Mouse (Mus musculus) MEL (cell line): ENCODE results near the gene Rad51b. TPM values are rescaled to one million over a fixed set of nuclear protein-coding genes. Genes with fewer than 3 reads are reported as not detected.

ENCODE experiments used
- DNase-seq: peaks from one replicate; pipeline ENCODE4 v3.0.0; 2011; ENCODE audit warnings: low read depth, low spot score
- H3K27ac ChIP-seq: 2 replicates; pipeline ENCODE4 v1.5.1; 2012; ENCODE audit warnings: low read depth, mild to moderate bottlenecking, control low read depth, low read length, moderate library complexity; ENCODE audit not compliant: control insufficient read depth
- H3K27me3 ChIP-seq, 2 experiments: fragments of 150-350 bp in 1 of 2; sonication (generic) in 1 of 2; 2 replicates each; pipeline ENCODE4 v1.6.1; 2012; ENCODE audit warnings: low read length in 2 of 2, mild to moderate bottlenecking in 2 of 2, improper control_type of control experiment in 1 of 2, moderate library complexity in 1 of 2; ENCODE audit not compliant: insufficient read depth in 2 of 2, control insufficient read depth in 1 of 2
- H3K36me3 ChIP-seq, 2 experiments: 2 replicates each; pipeline ENCODE4 v1.6.1; 2012 to 2014; ENCODE audit warnings: low read length in 2 of 2, improper control_type of control experiment in 1 of 2, inconsistent platforms in 1 of 2, mild to moderate bottlenecking in 1 of 2; ENCODE audit not compliant: insufficient read depth in 2 of 2, control insufficient read depth in 1 of 2
- H3K4me1 ChIP-seq, 2 experiments: fragments of 150-350 bp in 1 of 2; sonication (generic) in 1 of 2; 2 replicates each; pipeline ENCODE4 v1.6.1; 2012; ENCODE audit warnings: low read length in 2 of 2, improper control_type of control experiment in 1 of 2, mild to moderate bottlenecking in 1 of 2; ENCODE audit not compliant: insufficient read depth in 2 of 2, control insufficient read depth in 1 of 2
- H3K4me3 ChIP-seq, 2 experiments: fragments of 150-350 bp in 1 of 2; sonication (generic) in 1 of 2; 2 replicates each; pipeline ENCODE4 v1.5.1; 2012; ENCODE audit warnings: low read depth in 2 of 2, low read length in 2 of 2, mild to moderate bottlenecking in 2 of 2, moderate library complexity in 2 of 2, control low read depth in 1 of 2, improper control_type of control experiment in 1 of 2; ENCODE audit not compliant: control insufficient read depth in 1 of 2, insufficient read depth in 1 of 2
- H3K79me2 ChIP-seq: 2 replicates; pipeline ENCODE4 v1.6.1; 2012; ENCODE audit warnings: mild to moderate bottlenecking, low read length, moderate library complexity; ENCODE audit not compliant: control insufficient read depth, poor library complexity, insufficient read depth
- H3K9ac ChIP-seq: 2 replicates; pipeline ENCODE4 v1.6.1; 2012; ENCODE audit warnings: low read depth, mild to moderate bottlenecking, control low read depth, low read length, moderate library complexity; ENCODE audit not compliant: control insufficient read depth, poor library complexity, severe bottlenecking
- H3K9me3 ChIP-seq: fragments of 150-350 bp; sonication (generic); replicated peaks from 2 replicates; pipeline ENCODE4 v1.6.1; 2012; ENCODE audit warnings: mild to moderate bottlenecking, low read length, improper control_type of control experiment, moderate library complexity; ENCODE audit not compliant: insufficient read depth
- BHLHE40 ChIP-seq: IDR thresholded peaks from 2 replicates; pipeline ENCODE4 v1.6.1; 2012; ENCODE audit warnings: low read depth, mild to moderate bottlenecking, inconsistent platforms, low read length, improper control_type of control experiment, borderline replicate concordance
- CHD1 ChIP-seq: IDR thresholded peaks from 2 replicates; pipeline ENCODE4 v1.6.1; 2012; ENCODE audit warnings: low read depth, mild to moderate bottlenecking, inconsistent platforms, low read length, improper control_type of control experiment
- CTCF ChIP-seq, 3 experiments: IDR thresholded peaks in 2 of 3; conservative IDR thresholded peaks in 1 of 3; 2 replicates each; pipeline ENCODE4 v1.5.1; 2011 to 2012; ENCODE audit warnings: low read length in 3 of 3, low read depth in 2 of 3, mild to moderate bottlenecking in 2 of 3, improper control_type of control experiment in 1 of 3, inconsistent platforms in 1 of 3, mixed read lengths in 1 of 3, moderate library complexity in 1 of 3; ENCODE audit not compliant: control insufficient read depth in 1 of 3, insufficient read depth in 1 of 3, poor library complexity in 1 of 3, severe bottlenecking in 1 of 3
- E2F4 ChIP-seq: IDR thresholded peaks from 2 replicates; pipeline ENCODE4 v1.6.1; 2011; ENCODE audit warnings: low read depth, low read length, improper control_type of control experiment, borderline replicate concordance
- ELF1 ChIP-seq: IDR thresholded peaks from 2 replicates; pipeline ENCODE4 v1.6.1; 2014; ENCODE audit warnings: low read depth, mild to moderate bottlenecking, inconsistent platforms, low read length, improper control_type of control experiment, moderate library complexity
- GATA1 ChIP-seq: IDR thresholded peaks from 2 replicates; pipeline ENCODE4 v1.6.1; 2011; ENCODE audit warnings: low read depth, low read length, improper control_type of control experiment
- KAT2A ChIP-seq: conservative IDR thresholded peaks from 2 replicates; pipeline ENCODE4 v1.6.1; 2012; ENCODE audit warnings: low read depth, low read length, improper control_type of control experiment, inconsistent platforms
- MAFK ChIP-seq: IDR thresholded peaks from 2 replicates; pipeline ENCODE4 v1.6.1; 2011; ENCODE audit warnings: low read depth, mild to moderate bottlenecking, low read length, improper control_type of control experiment, borderline replicate concordance
- MAX ChIP-seq: IDR thresholded peaks from 2 replicates; pipeline ENCODE4 v1.6.1; 2011; ENCODE audit warnings: low read length, improper control_type of control experiment
- MYC ChIP-seq: IDR thresholded peaks from 2 replicates; pipeline ENCODE4 v1.6.1; 2011; ENCODE audit warnings: low read depth, mild to moderate bottlenecking, low read length, improper control_type of control experiment, moderate library complexity
- NELFE ChIP-seq: IDR thresholded peaks from 2 replicates; pipeline ENCODE4 v1.6.1; 2011; ENCODE audit warnings: low read depth, low read length, improper control_type of control experiment
- POLR2AphosphoS2 ChIP-seq: IDR thresholded peaks from 2 replicates; pipeline ENCODE4 v1.6.1; 2011; ENCODE audit warnings: low read length, improper control_type of control experiment
- POLR2AphosphoS5 ChIP-seq: IDR thresholded peaks from 2 replicates; pipeline ENCODE4 v1.6.1; 2012; ENCODE audit warnings: low read depth, borderline replicate concordance, mild to moderate bottlenecking, inconsistent platforms, low read length, moderate library complexity, mixed read lengths
- RAD21 ChIP-seq: IDR thresholded peaks from 2 replicates; pipeline ENCODE4 v1.6.1; 2011; ENCODE audit warnings: mild to moderate bottlenecking, low read depth, low read length, improper control_type of control experiment
- SIN3A ChIP-seq: IDR thresholded peaks from 2 replicates; pipeline ENCODE4 v1.6.1; 2012; ENCODE audit warnings: low read length, improper control_type of control experiment, inconsistent platforms
- SMC3 ChIP-seq: IDR thresholded peaks from 2 replicates; pipeline ENCODE4 v1.6.1; 2011; ENCODE audit warnings: low read depth, low read length, improper control_type of control experiment
- TBP ChIP-seq: IDR thresholded peaks from 2 replicates; pipeline ENCODE4 v1.8.0; 2011; ENCODE audit warnings: low read depth, low read length, improper control_type of control experiment
- UBTF ChIP-seq: IDR thresholded peaks from 2 replicates; pipeline ENCODE4 v1.6.1; 2012; ENCODE audit warnings: low read depth, mild to moderate bottlenecking, inconsistent platforms, low read length, improper control_type of control experiment, moderate library complexity, borderline replicate concordance; ENCODE audit not compliant: insufficient read depth
- ZC3H11A ChIP-seq: IDR thresholded peaks from 2 replicates; pipeline ENCODE4 v1.6.1; 2012; ENCODE audit warnings: low read depth, mild to moderate bottlenecking, inconsistent platforms, low read length, improper control_type of control experiment
- ZKSCAN1 ChIP-seq: IDR thresholded peaks from 2 replicates; pipeline ENCODE4 v1.6.1; 2012; ENCODE audit warnings: low read depth, mild to moderate bottlenecking, inconsistent platforms, low read length, improper control_type of control experiment, moderate library complexity
- ZNF384 ChIP-seq: IDR thresholded peaks from 2 replicates; pipeline ENCODE4 v1.6.1; 2012; ENCODE audit warnings: low read depth, mild to moderate bottlenecking, inconsistent platforms, low read length, improper control_type of control experiment
- polyA plus RNA-seq, 2 experiments: library from polyadenylated mRNA; stranded (reverse) in 1 of 2; unstranded in 1 of 2; fragments of >175 nt in 1 of 2; fragments of >200 nt in 1 of 2; gene quantifications; 2 replicates each; pipeline versions ENCODE4 v1.2.1 to v1.2.4; 2012; ENCODE audit warnings: low replicate concordance in 2 of 2, low read depth in 1 of 2; ENCODE audit not compliant: insufficient read length in 2 of 2, insufficient read depth in 1 of 2, missing spikeins in 1 of 2
- total RNA-seq: library from RNA; depleted of rRNA; stranded (reverse); fragments of 300-350 nt; gene quantifications from 2 replicates; pipeline ENCODE4 v1.2.3, GENCODE M21; 2012

Rad51b gene
- total and polyA plus RNA-seq, 3 experiments: 3.6 to 5.7 TPM; not detected in 1

DNA sequence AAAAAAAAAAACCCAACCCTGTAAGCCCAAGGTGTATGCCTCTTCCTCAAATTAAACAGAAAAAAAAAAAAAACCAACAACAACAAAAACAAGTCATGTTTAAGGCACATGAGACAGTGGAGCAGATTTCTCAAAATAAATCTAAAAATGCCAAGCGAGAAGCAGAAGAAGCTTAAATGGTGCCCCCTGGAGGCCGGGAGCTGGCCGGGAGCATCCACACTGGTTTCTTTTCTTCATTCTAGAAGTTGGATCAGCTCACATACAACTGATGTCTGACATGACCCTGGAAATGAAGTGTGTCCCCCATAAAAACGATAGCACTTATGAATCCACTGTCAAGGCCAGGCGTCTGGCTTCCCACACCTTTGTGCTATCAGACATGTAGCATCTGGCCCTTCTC, 36.0 kb upstream of the Rad51b start:
- Histone ChIP-seq H3K9ac (no peak overlapping the region), H3K27me3 (no peaks in the 10 kb centered on the region), H3K27ac (no peak overlapping the region), H3K36me3 (peaks cover 0 to 2% of the 10 kb centered on the region in 2 experiments; a peak in 2 of 4 replicates), H3K79me2 (no peaks in the 10 kb centered on the region), H3K9me3 (no peaks in the 10 kb centered on the region)
- no peak for TF ChIP-seq ZNF384
- no peak for TF ChIP-seq MAX
- TF ChIP-seq TBP: no peak
- peak; percentile 35; the same call in 1 of the 2 replicates for TF ChIP-seq ZC3H11A
- TF ChIP-seq BHLHE40: no peak
- no peak for TF ChIP-seq KAT2A
- no peak for TF ChIP-seq POLR2AphosphoS2
- no peak for TF ChIP-seq NELFE
- no peak for TF ChIP-seq MAFK
- TF ChIP-seq SMC3: peak; percentile 77
- TF ChIP-seq CHD1: no peak
- TF ChIP-seq SIN3A: no peak
- peak; percentile 42 to 76 (median 74) for TF ChIP-seq CTCF (IDR thresholded peaks at IDR 0.05 in 2 of 3, conservative IDR thresholded peaks at IDR 0.05 in 1 of 3; ENCODE audit: control insufficient read depth in 1 of 3, insufficient read depth in 1 of 3, low read depth in 2 of 3, low read length in 3 of 3, poor library complexity in 1 of 3, severe bottlenecking in 1 of 3)
- no peak for TF ChIP-seq GATA1
- TF ChIP-seq ELF1: no peak
- peak; percentile 48 for TF ChIP-seq RAD21
- TF ChIP-seq ZKSCAN1: no peak
- no peak for TF ChIP-seq UBTF
- TF ChIP-seq, all 39 proteins: peak for 4
- H3K4me3 ChIP-seq: no peak overlapping the region
- no peaks in the 10 kb centered on the region for H3K4me1 ChIP-seq
- peak; percentile 39 for DNase-seq

DNA sequence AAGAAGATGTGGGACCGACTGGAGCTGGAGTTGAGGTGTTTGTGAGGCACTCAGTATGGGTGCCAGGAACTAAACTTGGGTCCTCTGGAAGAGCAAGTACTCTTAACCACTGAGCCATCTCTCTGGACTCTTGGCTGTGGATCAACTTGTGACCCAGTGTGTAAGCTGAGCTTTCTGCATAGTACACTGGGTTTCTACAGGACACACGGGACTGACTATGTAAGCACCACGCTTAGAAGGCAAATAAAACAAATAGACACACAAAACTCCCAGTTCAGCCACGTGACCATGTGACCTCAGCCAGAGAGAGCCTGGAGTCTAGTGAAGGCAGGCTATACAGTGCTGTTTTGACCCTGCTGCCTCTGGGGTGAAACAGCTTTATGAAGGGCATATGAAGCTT, 24.5 kb upstream of the Rad51b start:
- Histone ChIP-seq H3K27ac (no peak overlapping the region), H3K4me3 (no peak overlapping the region), H3K27me3 (no peaks in the 10 kb centered on the region), H3K4me1 (no peaks in the 10 kb centered on the region), H3K79me2 (no peaks in the 10 kb centered on the region), H3K9ac (no peak overlapping the region), H3K36me3 (peaks cover 0 to 2% of the 10 kb centered on the region in 2 experiments; a peak in 2 of 4 replicates), H3K9me3 (no peaks in the 10 kb centered on the region)
- TF ChIP-seq MYC (no peak), E2F4 (no peak), CHD1 (no peak), POLR2AphosphoS5 (no peak)
- DNase-seq: no peak
